24 mouse cellular contexts compared by ENCODE assay signal in the genomic region with DNA sequence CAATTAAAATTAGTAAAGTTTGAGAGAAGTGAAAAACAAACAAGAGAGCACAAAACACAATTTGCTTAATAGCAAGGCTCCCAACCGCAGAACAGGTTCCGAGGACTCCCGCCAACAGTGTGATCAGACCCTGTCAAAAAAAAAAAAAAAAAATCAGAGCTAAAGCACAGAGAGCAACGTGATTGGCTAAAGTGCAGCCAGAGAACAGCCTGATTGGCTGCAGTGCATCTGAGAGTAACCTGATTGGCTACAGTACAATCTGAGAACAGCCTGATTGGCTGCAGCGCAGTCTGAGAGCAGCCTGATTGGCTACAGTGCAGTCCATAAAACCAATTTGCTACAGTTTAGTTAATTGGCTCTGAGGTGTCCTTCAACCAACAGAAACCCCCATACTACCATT.
"Had no signal": no experiment of that assay in that cellular context is flagged by ENCODE, and none has a peak within 500 bp of the region (broad histone marks: within the 10 kb centered on the region; RNA-seq: fewer than 3 reads in every experiment).

No protein-coding gene starts in this region.

- H3K4me1 ChIP-seq: kidney, embryonic 15.5 days; limb, embryonic 10.5 days; limb, embryonic 13.5 days; megakaryocyte, embryonic 14.5 days had no signal

- H3K4me3 ChIP-seq: kidney, embryonic 15.5 days; limb, embryonic 10.5 days; limb, embryonic 13.5 days; liver, embryonic 12.5 days; liver, embryonic 15.5 days; lung, embryonic 15.5 days; megakaryocyte, embryonic 14.5 days; midbrain, embryonic 10.5 days; midbrain, embryonic 15.5 days; neural tube, embryonic 13.5 days had no signal

- H3K27me3 ChIP-seq: kidney, embryonic 15.5 days; limb, embryonic 13.5 days; liver, embryonic 12.5 days; liver, embryonic 15.5 days; lung, embryonic 15.5 days; megakaryocyte, embryonic 14.5 days; midbrain, embryonic 15.5 days; neural tube, embryonic 13.5 days had no signal

- H3K36me3 ChIP-seq: kidney, embryonic 15.5 days; limb, embryonic 10.5 days; limb, embryonic 13.5 days; liver, embryonic 12.5 days; liver, embryonic 15.5 days; lung, embryonic 15.5 days; midbrain, embryonic 10.5 days; midbrain, embryonic 15.5 days; neural tube, embryonic 13.5 days had no signal

- H3K9ac ChIP-seq: kidney, embryonic 15.5 days; limb, embryonic 13.5 days; liver, embryonic 12.5 days; liver, embryonic 15.5 days; lung, embryonic 15.5 days; midbrain, embryonic 15.5 days; neural tube, embryonic 13.5 days had no signal

- H3K4me2 ChIP-seq: kidney, embryonic 15.5 days; limb, embryonic 13.5 days; liver, embryonic 12.5 days; liver, embryonic 15.5 days; lung, embryonic 15.5 days; midbrain, embryonic 15.5 days; neural tube, embryonic 13.5 days had no signal

- H3K9me3 ChIP-seq: kidney, embryonic 15.5 days; limb, embryonic 10.5 days; liver, embryonic 15.5 days; lung, embryonic 15.5 days; midbrain, embryonic 10.5 days; midbrain, embryonic 15.5 days had no signal

- DNase-seq: kidney, adult 11 months; kidney, adult 8-10 months; kidney, postnatal 10 days; kidney, postnatal 36 days; layer of hippocampus, adult 9-11 months; liver; lung, adult 18-20 months; lung, postnatal 10 days; lung, postnatal 36 days; retina, postnatal 1 day; right cerebral cortex, postnatal 4 days; thymus, adult 18-20 months; thymus, postnatal 36 days had no signal

- H3K27ac ChIP-seq: kidney, embryonic 15.5 days; limb, embryonic 10.5 days; limb, embryonic 13.5 days; liver, embryonic 12.5 days; liver, embryonic 15.5 days; lung, embryonic 15.5 days; midbrain, embryonic 10.5 days; midbrain, embryonic 15.5 days; neural tube, embryonic 13.5 days; stomach, postnatal 0 days had no signal
